Mouse (Mus musculus): ENCODE measurements around the gene Sntg2.

Gene Sntg2

DNA sequence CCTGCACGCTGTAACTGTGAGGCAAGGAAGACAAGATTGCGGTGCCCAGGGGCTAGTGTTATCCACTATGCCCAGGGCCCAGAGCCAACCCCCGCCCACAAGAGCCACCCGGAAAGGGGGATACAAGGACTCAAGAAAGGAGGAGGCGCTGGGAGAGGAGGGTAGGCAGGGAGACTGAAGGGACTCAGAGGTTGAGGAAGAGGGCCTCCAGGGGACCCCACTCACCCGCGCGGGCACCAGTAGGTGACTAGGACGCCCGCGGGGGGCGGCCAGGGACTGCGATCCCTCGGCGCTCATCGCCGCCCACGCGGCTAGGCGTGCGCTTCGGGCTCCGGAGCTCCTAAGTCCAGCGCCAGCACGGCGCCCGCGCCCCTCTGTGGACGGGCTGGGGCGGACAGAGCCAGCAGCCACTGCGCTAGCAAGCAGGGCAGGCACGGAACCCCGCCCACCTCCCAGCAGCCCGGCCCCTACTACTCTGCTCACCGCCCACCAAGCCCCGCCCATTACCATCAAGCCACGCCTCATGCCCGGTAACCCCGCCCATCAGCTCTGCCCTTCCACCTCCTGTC, at the start of gene Sntg2:
Sntg2 (minus strand) TSS at position 443 of the 569 bp plus-strand sequence.
- DNase-seq (ENCODE audit: low read depth in 2 of 2, low spot score in 2 of 2): no peak

DNA sequence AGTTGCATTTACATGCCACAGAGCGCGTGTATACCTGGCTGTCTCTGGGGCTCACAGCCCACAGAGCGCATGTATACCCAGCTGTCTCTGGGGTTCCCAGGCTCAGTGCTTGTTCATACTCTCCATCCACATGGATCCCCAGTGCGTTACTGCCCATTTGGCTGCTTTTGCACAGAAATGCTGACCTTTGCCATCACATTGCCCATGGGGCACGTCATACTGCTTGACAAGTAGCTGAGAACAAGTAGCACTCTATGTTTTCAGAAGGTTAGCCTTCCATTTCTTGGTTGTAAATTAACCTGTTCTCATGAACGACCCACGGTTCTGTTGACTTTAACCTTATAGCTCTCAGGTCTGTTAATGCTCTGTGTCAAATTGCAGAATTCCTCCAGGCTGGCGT, 43.4 kb upstream of the Sntg2 start:
- DNase-seq (ENCODE audit: low read depth in 2 of 2, low spot score in 2 of 2): no peak

DNA sequence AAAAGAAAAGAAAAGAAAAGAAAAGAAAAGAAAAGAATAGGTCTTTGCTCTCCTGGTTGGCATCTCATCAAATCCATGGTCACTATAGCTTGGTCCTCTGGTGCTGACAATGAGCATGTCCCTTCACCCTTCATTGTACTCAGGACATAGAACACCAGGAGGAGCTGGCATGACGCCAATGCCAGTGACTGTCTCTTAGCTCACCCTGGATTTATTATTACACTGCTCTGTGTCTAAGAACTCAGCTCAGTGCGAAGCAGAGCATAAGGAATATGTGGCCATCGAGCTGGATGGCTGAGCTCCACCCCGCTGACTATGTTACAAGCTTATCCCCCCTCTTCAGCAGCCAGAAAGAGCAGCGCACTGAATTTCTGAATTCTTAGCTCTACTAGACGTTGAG, 42.8 kb upstream of the Sntg2 start:
- no peak for DNase-seq (ENCODE audit: low read depth in 2 of 2, low spot score in 2 of 2)

DNA sequence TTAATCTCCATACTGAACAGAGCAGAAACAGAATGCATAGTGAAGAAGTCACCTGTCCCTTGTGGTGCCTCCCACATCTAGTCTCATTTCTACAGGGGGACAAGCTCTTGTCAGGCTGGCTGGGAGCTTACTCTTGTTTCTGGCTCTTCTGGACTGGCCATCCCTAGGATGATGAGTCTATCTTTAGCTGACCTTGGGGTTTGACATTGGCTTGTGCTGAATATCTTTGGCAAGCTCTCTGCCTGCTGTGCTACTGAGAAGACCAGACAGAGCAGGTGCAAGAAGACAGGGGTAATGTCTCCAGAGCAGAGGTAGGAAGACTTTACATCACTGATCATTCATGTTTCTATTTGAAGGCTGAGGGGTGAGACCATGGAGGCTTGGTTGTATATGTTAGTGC, 29.5 kb upstream of the Sntg2 start:
- no peak for DNase-seq (ENCODE audit: low read depth in 2 of 2, low spot score in 2 of 2)

DNA sequence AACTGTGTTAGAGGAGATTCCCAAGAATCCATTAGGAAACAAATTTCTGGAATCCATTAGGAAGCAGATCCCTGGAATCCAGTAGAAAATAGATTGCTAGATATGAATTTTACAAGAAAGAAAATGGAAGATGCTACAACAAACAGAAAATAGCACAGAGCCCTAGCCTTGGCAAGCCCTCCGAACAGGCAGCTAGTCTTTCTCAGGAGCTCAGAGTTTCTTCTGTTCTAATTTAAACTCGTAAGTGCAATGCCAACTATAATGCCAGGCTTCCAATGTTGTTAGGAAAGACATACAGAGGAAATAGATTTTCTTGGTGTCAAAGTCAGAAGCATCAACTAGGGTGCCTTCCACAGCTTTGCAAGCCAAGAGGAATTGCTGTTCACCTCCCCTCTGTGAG, 27.4 kb upstream of the Sntg2 start:
- DNase-seq (ENCODE audit: low read depth in 2 of 2, low spot score in 2 of 2): no peak

DNA sequence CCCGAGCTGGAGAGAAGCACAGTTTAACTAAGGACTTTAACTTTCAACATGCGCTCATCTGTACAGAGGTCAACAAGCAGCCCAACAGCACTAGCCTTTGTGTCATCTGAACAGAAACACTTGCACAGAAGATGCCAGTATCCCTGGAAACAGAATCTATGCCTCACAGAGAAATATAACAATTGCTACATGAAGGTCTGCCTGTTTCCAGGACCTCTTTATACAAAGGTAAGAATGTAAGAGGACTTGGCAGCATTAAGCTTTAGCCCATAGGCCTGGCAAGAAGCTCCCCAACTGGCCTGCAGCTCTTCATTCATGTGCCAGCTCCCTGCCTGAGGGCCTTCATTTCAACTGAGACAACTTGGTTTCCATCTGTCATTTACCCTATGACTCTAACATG, 26.9 kb upstream of the Sntg2 start:
- no peak for DNase-seq (ENCODE audit: low read depth in 2 of 2, low spot score in 2 of 2)

DNA sequence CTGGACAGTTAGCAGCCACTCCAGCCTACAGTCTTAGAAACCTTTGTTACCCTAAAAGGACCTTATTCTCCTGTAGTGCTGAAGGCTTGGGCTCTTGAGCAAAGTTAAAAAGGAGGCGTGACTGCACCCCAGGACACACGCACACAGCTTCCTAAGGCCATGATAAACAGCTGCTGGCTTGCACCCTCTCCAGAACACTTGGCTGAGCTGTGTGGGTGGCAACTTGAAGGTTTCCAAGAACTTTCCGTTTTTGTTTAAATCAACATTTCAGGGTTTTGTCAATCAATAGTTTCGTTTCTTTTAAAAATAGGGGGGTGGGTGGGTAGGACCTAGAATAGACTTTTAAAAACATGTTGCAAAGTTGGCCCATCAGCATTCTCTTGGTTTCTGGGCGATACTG, 882 bp downstream of the Sntg2 start:
- no peak for DNase-seq (ENCODE audit: low read depth in 2 of 2, low spot score in 2 of 2)

DNA sequence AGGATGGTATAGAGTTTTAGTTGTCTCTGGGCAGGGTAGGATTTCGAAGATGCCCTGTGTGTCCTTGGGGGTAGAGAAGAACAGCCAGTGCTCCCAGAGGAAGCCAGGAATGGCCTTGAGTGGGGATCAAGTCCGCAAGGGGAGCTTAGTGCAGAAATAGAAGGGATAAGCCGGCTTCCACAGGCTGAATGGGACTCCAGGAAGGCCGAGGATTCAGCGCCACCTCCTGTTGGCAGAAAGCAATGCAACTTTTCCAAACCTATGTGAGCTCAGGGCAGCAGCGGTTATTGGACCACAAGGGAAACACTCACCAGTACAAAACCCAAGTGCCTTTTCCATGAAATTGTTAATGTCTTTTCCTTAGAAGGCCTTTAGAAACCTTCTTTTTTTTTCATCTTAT, 3.4 kb downstream of the Sntg2 start:
- DNase-seq (ENCODE audit: low read depth in 2 of 2, low spot score in 2 of 2): no peak

DNA sequence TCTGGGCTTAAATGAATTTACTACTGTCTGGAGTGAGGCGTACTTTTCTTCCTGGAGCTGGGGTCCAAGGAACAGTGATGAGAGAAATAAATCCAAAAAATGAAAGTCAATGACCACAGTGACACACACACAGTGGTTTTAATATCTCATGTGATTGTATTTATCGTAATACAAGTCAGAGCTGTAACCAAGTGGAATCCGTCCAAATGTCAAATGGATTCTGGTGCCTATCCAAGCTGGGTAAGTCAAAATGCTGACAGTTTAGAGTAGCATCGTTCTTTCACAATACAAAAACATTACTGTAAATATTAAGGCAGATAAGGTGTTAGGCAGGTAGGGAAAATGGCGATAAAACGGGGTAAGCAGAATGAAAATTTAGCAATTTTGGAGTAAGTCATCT, 4.0 kb downstream of the Sntg2 start:
- DNase-seq (ENCODE audit: low read depth in 2 of 2, low spot score in 2 of 2): no peak

DNA sequence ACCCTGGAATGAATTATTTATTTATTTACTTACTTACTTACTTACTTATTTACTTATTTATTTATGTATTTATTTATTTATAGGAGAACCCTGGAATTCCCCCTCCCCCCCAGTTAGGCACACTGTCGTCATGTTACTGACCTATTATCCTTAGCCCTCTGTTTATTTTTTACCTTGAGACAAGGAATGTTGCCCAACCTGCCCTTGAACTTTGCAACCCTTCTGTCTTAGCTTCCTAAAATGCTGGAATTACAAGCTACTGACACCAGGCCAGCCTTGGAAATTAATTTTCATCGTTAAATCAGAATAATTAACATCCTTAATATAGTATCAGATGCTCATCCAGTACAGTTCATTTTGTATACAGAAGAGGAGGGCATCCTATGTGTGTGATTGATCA, 10.9 kb downstream of the Sntg2 start:
- DNase-seq (ENCODE audit: low read depth in 2 of 2, low spot score in 2 of 2): no peak

DNA sequence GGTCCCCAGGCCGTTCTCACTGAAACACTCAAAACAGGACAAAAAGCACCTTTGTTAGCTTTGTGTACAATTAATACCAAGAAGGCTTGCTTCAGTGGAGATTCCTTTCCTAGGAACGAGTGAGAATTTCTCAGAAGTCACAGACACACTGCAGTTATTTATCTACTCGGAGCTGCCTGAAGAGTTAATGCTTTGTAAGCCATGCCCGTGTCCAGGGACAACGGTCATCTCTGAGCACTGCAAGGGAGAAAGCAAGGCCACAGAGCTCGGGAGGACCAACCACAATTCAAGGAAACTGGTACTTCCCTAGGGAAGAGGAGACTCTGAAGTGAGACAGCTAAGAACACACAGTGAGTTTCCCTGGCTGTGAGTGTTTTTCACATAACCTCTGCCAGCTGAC, 15.5 kb downstream of the Sntg2 start:
- no peak for DNase-seq (ENCODE audit: low read depth in 2 of 2, low spot score in 2 of 2)

DNA sequence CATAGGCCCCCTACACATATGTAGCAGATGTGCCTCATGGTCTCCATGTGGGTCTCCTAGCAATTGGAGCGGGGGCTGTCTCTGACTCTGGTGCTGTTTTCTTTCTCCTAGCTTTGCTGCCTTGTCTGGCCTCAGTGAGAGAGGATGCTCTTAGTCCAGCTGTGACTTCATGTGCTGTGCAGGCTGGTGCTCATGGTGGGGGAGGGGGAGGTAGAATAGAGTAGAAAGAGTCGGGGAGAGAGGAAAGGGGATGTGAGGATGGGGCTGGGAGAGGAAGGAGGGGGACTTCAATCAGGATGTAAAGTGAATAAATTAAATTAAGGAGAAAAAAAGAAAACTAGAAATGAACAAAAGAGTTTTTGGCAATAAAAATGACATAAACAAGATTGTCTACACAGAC, 20.8 kb downstream of the Sntg2 start:
- no peak for DNase-seq (ENCODE audit: low read depth in 2 of 2, low spot score in 2 of 2)

DNA sequence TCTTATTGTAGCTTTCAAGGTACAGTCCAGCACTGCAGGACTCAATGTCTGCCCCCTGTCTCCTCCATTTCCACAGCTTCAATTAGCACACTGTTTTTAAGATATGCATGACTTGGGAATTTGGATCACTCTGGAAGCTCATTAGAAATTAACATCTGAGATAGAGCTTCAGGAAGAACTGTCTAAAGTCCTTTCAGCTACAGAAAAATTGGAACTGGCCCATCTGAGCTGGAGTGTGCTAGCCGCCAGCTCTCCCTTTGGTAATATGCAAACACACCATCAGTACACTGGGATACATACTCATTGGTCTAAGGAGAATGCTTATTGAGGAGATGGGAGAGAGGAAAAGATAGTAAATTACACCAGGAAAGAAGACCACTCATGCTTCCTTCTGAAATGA, 25.1 kb downstream of the Sntg2 start:
- DNase-seq (ENCODE audit: low read depth in 2 of 2, low spot score in 2 of 2): no peak

DNA sequence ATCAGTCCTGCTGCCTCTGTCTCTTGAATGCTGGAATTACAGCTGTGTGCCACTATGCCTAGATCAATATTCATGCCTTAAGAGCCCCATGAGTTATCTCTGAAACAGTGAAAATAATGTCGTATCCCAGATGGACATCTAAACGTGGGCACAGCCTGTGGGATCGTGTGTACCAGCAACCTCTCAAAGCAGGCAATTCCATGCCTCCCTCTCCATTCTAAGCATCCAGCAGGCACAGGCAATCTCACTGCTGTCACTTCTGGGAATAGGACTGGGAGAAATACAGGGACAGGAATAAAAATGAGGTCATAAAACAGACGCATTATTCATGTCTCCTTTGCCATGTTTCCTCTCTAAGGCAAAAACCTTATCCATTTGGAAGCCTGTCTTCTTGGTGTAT, 25.9 kb downstream of the Sntg2 start:
- no peak for DNase-seq (ENCODE audit: low read depth in 2 of 2, low spot score in 2 of 2)

DNA sequence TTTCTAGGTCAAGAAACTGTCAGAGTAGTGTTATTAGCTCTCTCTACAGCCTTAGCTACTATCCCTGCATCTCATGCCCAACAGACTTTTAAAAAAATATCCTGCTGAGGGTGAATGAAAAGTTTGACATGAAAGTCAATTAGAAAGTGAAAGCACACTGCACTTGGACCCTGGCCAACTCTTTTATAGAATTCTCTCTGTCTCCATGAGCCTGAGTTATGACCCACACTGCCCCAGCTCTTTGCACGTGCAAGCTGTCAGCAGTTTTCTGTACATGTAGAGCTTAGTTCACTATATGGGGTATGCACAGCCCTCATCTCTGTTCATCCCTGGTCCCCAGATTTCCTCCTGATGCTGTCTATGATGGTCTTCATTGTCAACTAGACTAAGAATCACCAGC, 28.4 kb downstream of the Sntg2 start:
- DNase-seq (ENCODE audit: low read depth in 2 of 2, low spot score in 2 of 2): no peak

DNA sequence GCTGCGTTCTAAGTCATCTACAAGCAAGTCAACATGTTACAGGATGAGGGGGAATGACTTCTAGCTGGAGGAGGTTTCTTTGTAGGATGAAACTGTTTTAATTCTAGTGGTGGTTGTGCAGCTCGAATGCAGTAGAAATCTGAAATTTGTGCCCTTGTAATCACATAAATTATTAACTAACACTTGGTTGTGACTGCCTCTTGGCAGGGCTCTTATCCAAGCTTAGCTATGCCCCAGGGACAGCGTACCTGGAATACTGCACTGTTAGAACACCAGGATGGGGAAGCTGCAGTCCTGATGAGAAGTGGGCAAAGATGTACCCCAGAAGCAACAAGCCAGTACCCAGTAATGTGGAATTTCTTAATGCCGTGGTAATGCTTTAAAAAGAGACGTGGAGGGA, 36.9 kb downstream of the Sntg2 start:
- no peak for DNase-seq (ENCODE audit: low read depth in 2 of 2, low spot score in 2 of 2)

DNA sequence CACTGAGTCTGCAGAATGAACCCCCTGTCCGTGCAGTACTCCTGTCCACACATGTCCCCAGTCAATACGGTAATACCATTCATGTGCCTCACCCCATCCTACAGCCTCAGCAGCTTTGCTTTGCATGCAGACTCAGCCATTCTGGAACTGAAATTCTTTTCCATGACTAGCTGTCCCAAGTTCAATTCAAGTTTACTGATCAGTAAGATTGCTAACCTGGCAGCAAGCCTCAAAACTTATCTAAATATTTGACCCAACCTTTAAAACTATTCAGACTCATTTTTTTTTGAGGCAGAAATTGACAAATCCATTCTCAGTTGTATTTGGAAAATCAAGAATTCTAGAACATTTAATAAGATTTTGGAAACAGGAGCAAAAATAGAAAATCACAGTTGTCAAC, 38.7 kb downstream of the Sntg2 start:
- no peak for DNase-seq (ENCODE audit: low read depth in 2 of 2, low spot score in 2 of 2)

DNA sequence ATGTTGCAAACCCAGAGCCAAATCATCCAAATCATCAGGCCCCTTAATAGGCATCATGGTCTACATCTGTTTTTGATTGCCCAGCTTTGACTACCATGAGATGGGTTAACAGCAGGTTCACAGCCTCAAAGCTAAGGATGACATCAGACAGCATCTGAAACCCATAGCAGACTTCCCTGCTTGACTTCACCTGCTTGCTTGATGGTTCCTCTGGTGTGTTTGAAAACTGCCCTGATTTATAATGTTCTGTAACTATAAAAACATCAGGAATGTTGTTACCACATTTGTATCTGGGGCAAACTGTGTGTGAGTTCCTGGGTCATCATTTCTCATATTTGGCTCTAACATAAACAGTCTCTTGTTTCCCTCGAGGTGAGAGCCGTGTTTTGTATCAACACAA, 55.2 kb downstream of the Sntg2 start:
- no peak for DNase-seq (ENCODE audit: low read depth in 2 of 2, low spot score in 2 of 2)

DNA sequence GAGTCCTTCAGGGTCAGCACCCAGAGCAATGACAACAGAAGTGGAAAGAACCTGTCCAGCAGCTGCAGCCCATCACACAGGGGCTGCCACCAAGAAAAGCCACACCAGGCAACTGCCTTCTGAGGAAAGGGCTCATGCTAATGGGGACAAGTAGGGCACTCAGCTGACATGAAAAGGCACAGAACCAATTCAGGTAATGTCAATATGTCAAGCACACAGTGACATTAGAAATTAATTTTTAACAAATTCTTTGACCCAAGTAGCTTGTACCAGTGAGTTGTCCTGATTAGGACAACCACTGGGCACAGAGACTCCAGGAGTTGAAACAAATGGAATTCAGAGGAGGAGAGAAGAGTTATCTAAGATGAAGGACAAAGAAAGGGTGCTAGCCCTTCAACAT, 60.2 kb downstream of the Sntg2 start:
- DNase-seq (ENCODE audit: low read depth in 2 of 2, low spot score in 2 of 2): no peak

DNA sequence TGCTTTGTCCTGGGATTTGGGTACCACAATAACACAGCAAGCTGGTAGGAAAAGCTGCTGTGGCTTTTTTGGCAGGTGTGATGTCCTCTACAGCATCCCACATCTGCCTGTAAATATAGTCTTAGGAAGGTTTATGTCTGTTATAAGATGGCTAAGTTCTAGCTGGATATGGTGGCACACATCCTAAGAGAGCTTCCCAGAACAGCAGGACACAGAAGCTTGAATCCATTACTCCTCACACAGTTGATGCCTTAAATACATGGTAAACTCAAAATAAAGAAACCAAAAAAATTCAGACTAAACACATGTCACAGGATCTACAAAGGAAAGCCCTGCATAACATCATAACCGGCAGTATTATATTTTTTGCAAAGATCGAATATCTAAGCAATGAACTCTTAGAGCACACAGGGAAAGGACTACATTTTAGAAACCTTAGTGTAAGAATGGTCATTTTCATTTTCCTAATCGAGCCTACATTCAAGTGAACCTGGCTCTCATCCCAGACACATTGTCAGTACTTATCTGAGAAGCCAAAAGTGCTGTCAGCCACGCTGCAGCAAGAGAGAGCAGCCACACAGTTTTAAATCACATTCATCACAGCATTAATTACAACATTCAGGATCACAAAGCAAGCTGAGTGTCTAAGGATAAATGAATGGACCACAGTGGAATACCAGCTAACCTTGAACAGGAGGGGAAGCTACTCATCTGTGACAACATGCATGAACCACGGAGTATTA, 64.8 kb downstream of the Sntg2 start:
- DNase-seq (ENCODE audit: low read depth in 2 of 2, low spot score in 2 of 2): no peak

DNA sequence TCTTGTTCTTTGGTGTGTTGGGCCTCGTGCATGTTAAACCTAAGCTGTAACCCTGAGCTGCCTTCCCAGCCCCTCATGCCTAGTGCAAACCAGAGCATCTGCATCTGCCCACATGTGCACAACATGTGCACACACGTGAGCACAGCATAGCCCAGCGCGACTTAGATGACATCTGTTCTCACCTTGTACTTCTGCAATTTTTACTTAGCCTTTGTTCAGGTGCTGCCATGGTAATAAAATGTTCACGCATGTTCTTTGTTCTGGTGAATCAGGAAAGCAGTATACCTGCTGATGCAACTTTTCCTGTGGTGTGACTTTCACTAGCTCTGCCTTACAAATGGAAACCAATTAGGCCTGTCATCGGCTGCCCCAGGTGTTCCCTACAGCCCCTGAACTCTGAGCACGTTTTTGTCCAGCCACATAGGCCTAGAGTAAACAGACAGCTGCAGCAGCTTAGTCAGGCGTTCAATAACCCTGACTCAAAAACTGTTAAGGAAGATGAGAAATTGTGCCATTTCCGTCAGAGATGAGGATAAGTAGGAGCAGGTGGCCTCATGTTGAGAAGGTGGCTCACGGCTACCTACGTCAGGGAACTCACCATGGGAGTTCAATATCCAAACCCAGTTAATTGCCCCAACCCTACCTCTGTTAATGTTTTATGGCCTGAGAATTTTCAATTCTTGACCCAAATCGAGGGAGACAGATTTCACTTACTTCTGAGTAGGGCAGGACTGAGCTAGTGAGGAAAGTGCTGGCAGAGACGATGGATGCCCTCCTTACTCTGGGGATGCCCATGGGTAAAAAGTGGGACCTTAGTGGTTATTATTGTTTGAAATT, 80.2 kb downstream of the Sntg2 start:
- no peak for DNase-seq (ENCODE audit: low read depth in 2 of 2, low spot score in 2 of 2)

DNA sequence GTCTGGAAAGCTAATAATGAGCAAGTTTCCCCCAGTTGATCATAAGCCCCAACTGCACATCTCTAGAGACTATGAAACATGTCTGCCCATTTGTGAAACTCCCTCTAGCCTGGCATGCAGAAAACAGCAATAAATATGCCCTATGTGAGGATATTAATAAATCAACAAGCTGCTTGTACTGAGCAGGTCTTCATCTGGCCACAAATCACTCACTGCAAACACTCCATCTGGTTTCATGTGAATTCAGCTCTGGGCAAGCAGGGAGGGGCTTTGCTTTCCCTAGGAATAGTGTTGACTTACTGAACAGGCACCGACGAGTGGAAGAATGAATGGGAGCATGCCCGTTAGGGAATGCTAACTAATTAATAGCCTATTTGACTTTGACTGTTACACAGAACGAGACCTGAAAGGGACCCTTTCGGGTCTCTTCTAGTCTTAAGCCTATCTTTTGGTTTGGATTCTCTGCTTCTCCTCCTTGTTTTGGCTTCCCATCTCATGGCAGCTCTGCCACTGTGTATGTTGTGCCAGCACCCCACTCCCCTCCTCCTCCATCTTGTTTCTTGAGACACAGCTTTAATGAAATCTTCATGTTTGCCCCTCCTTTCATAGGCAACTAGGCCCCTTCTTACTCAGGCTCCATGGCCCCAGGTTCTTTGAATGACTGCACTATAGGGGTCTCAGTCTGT, 86.1 kb downstream of the Sntg2 start:
- DNase-seq (ENCODE audit: low read depth in 2 of 2, low spot score in 2 of 2): no peak

Data from CD8-positive naive resting alpha-beta T cell, adult 2 months (primary cell).